Mouse (Mus musculus): ENCODE results near the gene Slc13a1.

GRCm38 (mm10) chr6:24097400-24097799 is 70.5 kb downstream of the Slc13a1 start:
- TF ChIP-seq CTCF (IDR thresholded peaks at IDR 0.05; ENCODE audit: control insufficient read depth, insufficient read depth, insufficient replicate concordance, low read depth, low read length): no peak
- no peak for TF ChIP-seq POLR2A (IDR thresholded peaks at IDR 0.05; ENCODE audit: control insufficient read depth, low read depth, low read length)
